In the genomic region with DNA sequence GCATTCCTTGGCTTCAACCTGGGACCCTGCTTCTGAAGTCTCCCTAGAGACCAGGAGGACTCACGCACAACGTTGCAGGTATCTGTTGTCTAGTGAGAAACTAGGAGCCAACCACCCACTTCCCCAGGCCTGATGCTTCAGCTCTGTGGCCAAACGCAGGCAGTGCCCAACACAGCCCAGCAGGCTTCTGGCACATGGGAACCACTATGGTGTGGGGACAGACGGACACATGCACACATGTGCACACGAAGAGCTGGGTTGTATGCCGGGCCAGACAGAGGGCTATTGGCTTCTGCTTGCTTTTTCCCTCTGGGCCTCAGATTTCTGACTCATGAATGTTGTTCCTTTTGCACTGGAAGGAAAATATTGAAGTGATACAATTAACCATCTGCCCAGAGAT, we compare ENCODE assay signal across 26 mouse cellular contexts. TPM values are rescaled to one million over a fixed set of nuclear protein-coding genes. Genes with fewer than 3 reads are reported as not detected.
DNase-seq lines count a peak whose midpoint lies in the region; ATAC-seq and TF ChIP-seq lines count a peak whose summit lies in the region.
"Had no signal": no experiment of that assay in that cellular context is flagged by ENCODE, and none has a peak within 500 bp of the region (broad histone marks: within the 10 kb centered on the region; RNA-seq: fewer than 3 reads in every experiment).

No protein-coding gene starts in this region.

- H3K4me2 ChIP-seq in neural tube, embryonic 13.5 days, result no peak overlapping the region
- no peak overlapping the region for H3K4me2 ChIP-seq in intestine, postnatal 0 days (replicated peaks; ENCODE audit: low read depth)
- H3K4me2 ChIP-seq: forebrain, embryonic 12.5 days; heart, embryonic 11.5 days; limb, embryonic 13.5 days; liver, embryonic 12.5 days had no signal

- intact Hi-C loops in gastrocnemius, adult 2 months (cut with DNase I), result no loop called here

- TF ChIP-seq CTCF in cerebellum, adult 2 months (IDR thresholded peaks at IDR 0.05; ENCODE audit: borderline replicate concordance, insufficient read depth, low read depth, low read length), result no peak
- no peak for TF ChIP-seq CTCF in gastrocnemius, adult 2 months (IDR thresholded peaks at IDR 0.05)
- no peak for TF ChIP-seq CTCF in intestine, postnatal 0 days (IDR thresholded peaks at IDR 0.05; ENCODE audit: low read depth)

- TF ChIP-seq POLR2A in cerebellum, adult 2 months (IDR thresholded peaks at IDR 0.05; ENCODE audit: borderline replicate concordance, insufficient read depth, low read length), result no peak

- no peak overlapping the region for H3K4me3 ChIP-seq in cerebellum, adult 2 months (replicated peaks; ENCODE audit: insufficient read depth, low read depth, low read length)
- peak overlapping the region; percentile 34 for H3K4me3 ChIP-seq in gastrocnemius, adult 2 months
- no peak overlapping the region for H3K4me3 ChIP-seq in neural tube, embryonic 13.5 days
- no peak overlapping the region for H3K4me3 ChIP-seq in intestine, postnatal 0 days (ENCODE audit: low read depth, low read length)
- H3K4me3 ChIP-seq: forebrain, embryonic 12.5 days; hindbrain, embryonic 10.5 days; limb, embryonic 13.5 days; liver, embryonic 12.5 days; midbrain, embryonic 10.5 days had no signal

- no peak for DNase-seq in cerebellum, adult 2 months
- peak; percentile 36 for DNase-seq in gastrocnemius, adult 2 months
- no peak for DNase-seq in gastrocnemius, adult 8-10 months (ENCODE audit: low spot score in 2 of 2)
- no peak for DNase-seq in neural tube, embryonic 10.5 days (ENCODE audit: extremely low spot score, low spot score)
- DNase-seq: gastrocnemius, postnatal 10 days; kidney, adult 2 months; kidney, postnatal 14 days; layer of hippocampus, postnatal 36 days; lung, adult 18-20 months; lung, postnatal 10 days; thymus, adult 18-20 months; thymus, postnatal 36 days had no signal

- 4% methylated on average over 6 of the region's 6 CpGs for WGBS in cerebellum, adult 2 months
- 72% methylated on average over 6 of the region's 6 CpGs for WGBS in neural tube, embryonic 13.5 days
- WGBS in intestine, postnatal 0 days, result 81% methylated on average over 6 of the region's 6 CpGs

- peaks cover 82% of the 10 kb centered on the region for H3K4me1 ChIP-seq in cerebellum, adult 2 months (ENCODE audit: control insufficient read depth, insufficient read depth, low read length)
- peaks cover 60% of the 10 kb centered on the region for H3K4me1 ChIP-seq in neural tube, embryonic 13.5 days (replicated peaks)
- H3K4me1 ChIP-seq in intestine, postnatal 0 days (replicated peaks; ENCODE audit: control insufficient read depth, insufficient read depth, low read length), result no peaks in the 10 kb centered on the region; the same call in 1 of the 2 replicates
- H3K4me1 ChIP-seq: liver, embryonic 12.5 days had no signal

- ATAC-seq in cerebellum, adult (ENCODE audit: insufficient number of reproducible peaks, low FRiP score, low TSS enrichment), result no peak
- no peak for ATAC-seq in neural tube, embryonic 13.5 days (ENCODE audit: low read depth)
- ATAC-seq in intestine, postnatal 0 days, result no peak
- ATAC-seq: activated CD4-positive, CD25-positive, alpha-beta regulatory T cell, adult 4 months; inflammation-experienced regulatory T-cells, adult 6 months; liver, embryonic 12.5 days; midbrain, embryonic 16.5 days had no signal

- H3K9ac ChIP-seq in neural tube, embryonic 13.5 days, result no peak overlapping the region
- no peak overlapping the region for H3K9ac ChIP-seq in intestine, postnatal 0 days (ENCODE audit: low read depth, low read length)
- H3K9ac ChIP-seq: forebrain, embryonic 12.5 days; limb, embryonic 13.5 days; liver, embryonic 12.5 days had no signal

- H3K27ac ChIP-seq in cerebellum, adult 2 months (ENCODE audit: insufficient read depth, low read length), result peak overlapping the region; percentile 51; the same call in 1 of the 2 replicates
- peak overlapping the region; percentile 86 for H3K27ac ChIP-seq in gastrocnemius, adult 2 months
- H3K27ac ChIP-seq in neural tube, embryonic 13.5 days (replicated peaks), result peak overlapping the region; percentile 9; the same call in 1 of the 2 replicates
- H3K27ac ChIP-seq in intestine, postnatal 0 days (ENCODE audit: low read depth, low read length), result no peak overlapping the region
- H3K27ac ChIP-seq: forebrain, embryonic 12.5 days; hindbrain, embryonic 10.5 days; limb, embryonic 13.5 days; liver, embryonic 12.5 days; midbrain, embryonic 10.5 days had no signal

- H3K27me3 ChIP-seq in cerebellum, adult 2 months (ENCODE audit: control insufficient read depth, insufficient read depth, low read length), result no peaks in the 10 kb centered on the region
- H3K27me3 ChIP-seq in neural tube, embryonic 13.5 days, result no peaks in the 10 kb centered on the region
- no peaks in the 10 kb centered on the region for H3K27me3 ChIP-seq in intestine, postnatal 0 days (replicated peaks; ENCODE audit: control insufficient read depth, insufficient read depth, low read length)
- H3K27me3 ChIP-seq: limb, embryonic 13.5 days had no signal

- H3K36me3 ChIP-seq in neural tube, embryonic 13.5 days, result peaks cover 84% of the 10 kb centered on the region
- H3K36me3 ChIP-seq in intestine, postnatal 0 days (ENCODE audit: control insufficient read depth, insufficient read depth), result peaks cover 30% of the 10 kb centered on the region
- H3K36me3 ChIP-seq: hindbrain, embryonic 10.5 days; liver, embryonic 12.5 days; midbrain, embryonic 10.5 days had no signal

- no peaks in the 10 kb centered on the region for H3K9me3 ChIP-seq in neural tube, embryonic 13.5 days
- no peaks in the 10 kb centered on the region for H3K9me3 ChIP-seq in intestine, postnatal 0 days (ENCODE audit: control insufficient read depth)
- H3K9me3 ChIP-seq: forebrain, embryonic 12.5 days; hindbrain, embryonic 10.5 days; limb, embryonic 13.5 days; liver, embryonic 12.5 days; midbrain, embryonic 10.5 days had no signal

RNA-seq across cellular contexts. Expression of gene Ppara, which starts 44.7 kb away (rescaled TPM):
- polyA plus RNA-seq in cerebellum, adult 2 months (2012; rRNA removed), result 1.1 and 1.5 TPM in 2 replicates
- total RNA-seq in gastrocnemius, adult 2 months (2021), result 10 to 100 TPM; 15.4 to 47.2 TPM
- 10 to 100 TPM; 10.5 to 19.6 (median 14.7) TPM for total RNA-seq in gastrocnemius, adult 8-10 months (2022)
- polyA plus RNA-seq in neural tube, embryonic 13.5 days (2015; fragmentation: Nextera tagmentation; extraction: Ambion mirVana), result 1.0 and 2.0 TPM in 2 replicates
- polyA plus RNA-seq in intestine, postnatal 0 days (2015; fragmentation: Nextera tagmentation; extraction: Ambion mirVana), result 14.3 and 21.0 TPM in 2 replicates
- total RNA-seq: granulocyte monocyte progenitor cell, adult 5-6 weeks; neutrophil, adult 5-6 weeks had no signal
- polyA plus RNA-seq: inflammation-experienced regulatory T-cells, adult 6 months had no signal
